Mouse (Mus musculus): ENCODE results near the gene Herc2. TPM values are rescaled to one million over a fixed set of nuclear protein-coding genes. Genes with fewer than 3 reads are reported as not detected.

Herc2 gene
- polyA plus RNA-seq, 1 experiment, result 39.8 TPM

DNA sequence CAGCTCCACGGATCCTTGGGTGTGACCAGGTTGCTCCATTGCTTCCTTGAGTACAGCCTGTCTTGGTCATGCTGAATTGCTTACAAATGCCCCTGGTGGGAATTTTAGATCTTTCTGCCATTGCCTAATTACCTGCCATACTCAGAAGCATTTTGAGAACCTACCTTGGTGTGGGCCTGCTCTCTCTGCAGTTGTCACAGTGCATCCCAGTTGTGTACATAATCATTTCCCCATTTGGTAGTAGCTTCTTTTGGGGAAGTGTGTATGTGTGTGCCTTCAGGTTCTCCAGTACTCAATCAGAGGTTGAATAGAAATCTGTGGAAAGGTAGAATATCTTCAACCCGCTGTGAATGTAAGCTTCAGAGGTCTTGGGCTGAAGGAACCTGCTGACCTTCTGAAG lies 153.3 kb downstream of the Herc2 start:
- no peak for DNase-seq (ENCODE audit: low read depth)

DNA sequence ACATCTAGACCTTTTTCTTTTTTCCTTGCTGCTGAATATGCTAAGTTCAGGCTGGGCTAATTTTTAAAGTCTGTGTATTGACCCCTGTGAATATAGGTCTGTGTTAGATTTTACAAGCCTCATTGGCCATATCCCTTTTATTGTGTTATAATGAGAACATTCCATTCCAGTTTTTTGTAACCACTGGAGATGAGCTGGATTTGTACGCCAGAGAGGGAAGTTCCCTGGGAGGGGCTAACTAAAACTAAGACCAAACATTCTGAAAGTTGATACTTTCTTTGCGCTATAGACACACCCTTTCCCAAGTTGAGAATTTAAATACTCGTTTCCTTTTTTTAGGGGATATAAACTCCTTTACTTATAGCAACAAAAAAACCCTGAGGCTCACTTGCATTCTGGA lies 154.9 kb downstream of the Herc2 start:
- DNase-seq (ENCODE audit: low read depth), result peak; percentile 2
- TF ChIP-seq CTCF (IDR thresholded peaks at IDR 0.05; ENCODE audit: borderline replicate concordance, extremely low read depth, insufficient read depth, insufficient read length) (no peak), POLR2A (IDR thresholded peaks at IDR 0.05; ENCODE audit: borderline replicate concordance, extremely low read depth, insufficient read depth, insufficient read length, poor library complexity, severe bottlenecking) (no peak)

More for the DNA sequence above, 153.3 kb downstream of the Herc2 start:
- no peak for TF ChIP-seq POLR2A (IDR thresholded peaks at IDR 0.05; ENCODE audit: borderline replicate concordance, extremely low read depth, insufficient read depth, insufficient read length, poor library complexity, severe bottlenecking)
- TF ChIP-seq CTCF (IDR thresholded peaks at IDR 0.05; ENCODE audit: borderline replicate concordance, extremely low read depth, insufficient read depth, insufficient read length), result no peak

DNA sequence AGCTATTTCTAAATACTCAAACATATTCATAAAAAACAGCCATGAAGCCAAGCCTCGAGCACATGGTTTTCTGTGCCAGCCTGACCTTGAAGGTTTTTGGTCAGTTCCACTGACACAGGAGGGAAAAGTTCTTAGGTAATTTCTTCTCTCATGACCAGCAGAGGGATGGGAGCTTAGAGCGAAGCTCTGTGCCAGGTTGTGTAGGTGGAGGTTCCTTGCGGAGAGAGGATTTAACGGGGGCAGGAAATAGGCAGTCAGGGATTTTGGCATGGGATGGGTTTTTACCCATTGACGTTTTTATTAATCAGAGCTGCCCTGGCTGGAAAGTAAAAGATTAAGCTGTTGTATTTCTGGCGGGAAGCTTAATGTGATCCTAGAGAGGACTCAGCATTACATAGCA lies 170.8 kb downstream of the Herc2 start:
- no peak for TF ChIP-seq POLR2A (IDR thresholded peaks at IDR 0.05; ENCODE audit: borderline replicate concordance, extremely low read depth, insufficient read depth, insufficient read length, poor library complexity, severe bottlenecking)
- TF ChIP-seq CTCF (IDR thresholded peaks at IDR 0.05; ENCODE audit: borderline replicate concordance, extremely low read depth, insufficient read depth, insufficient read length), result no peak
- DNase-seq (ENCODE audit: low read depth), result no peak

DNA sequence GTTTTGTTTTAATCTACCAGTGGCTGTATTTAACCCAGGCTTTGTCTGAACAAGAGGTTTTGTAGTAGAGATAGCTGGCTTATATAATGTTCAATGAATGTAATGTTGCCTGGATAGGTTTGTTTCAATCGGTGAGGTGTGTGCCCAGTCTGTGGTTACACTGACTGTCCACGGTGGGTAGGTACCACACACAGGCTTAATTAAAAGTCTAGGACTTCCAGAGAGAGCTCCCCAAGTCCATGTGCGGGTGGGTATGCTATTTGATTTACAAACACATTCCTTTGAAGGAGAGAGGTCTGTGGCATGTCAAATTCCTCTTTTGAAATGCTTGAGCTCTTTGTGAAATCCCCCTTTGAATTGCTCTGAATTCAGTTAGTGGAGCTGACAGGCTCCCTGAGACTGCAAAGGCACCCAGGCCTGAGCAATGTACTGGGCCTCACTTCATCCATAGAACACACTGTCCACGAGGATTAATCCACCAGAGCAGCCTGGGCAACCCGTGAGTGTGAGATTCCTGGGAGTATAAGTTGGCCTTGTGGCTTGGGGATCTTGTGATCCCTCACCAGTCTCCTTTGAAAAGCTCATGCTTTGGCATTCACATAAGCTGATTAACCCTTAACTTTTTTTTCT lies 185.9 kb downstream of the Herc2 start:
- DNase-seq (ENCODE audit: low read depth), result peak; percentile 51
- TF ChIP-seq POLR2A (IDR thresholded peaks at IDR 0.05; ENCODE audit: borderline replicate concordance, extremely low read depth, insufficient read depth, insufficient read length, poor library complexity, severe bottlenecking) (no peak), CTCF (IDR thresholded peaks at IDR 0.05; ENCODE audit: borderline replicate concordance, extremely low read depth, insufficient read depth, insufficient read length) (no peak)

DNA sequence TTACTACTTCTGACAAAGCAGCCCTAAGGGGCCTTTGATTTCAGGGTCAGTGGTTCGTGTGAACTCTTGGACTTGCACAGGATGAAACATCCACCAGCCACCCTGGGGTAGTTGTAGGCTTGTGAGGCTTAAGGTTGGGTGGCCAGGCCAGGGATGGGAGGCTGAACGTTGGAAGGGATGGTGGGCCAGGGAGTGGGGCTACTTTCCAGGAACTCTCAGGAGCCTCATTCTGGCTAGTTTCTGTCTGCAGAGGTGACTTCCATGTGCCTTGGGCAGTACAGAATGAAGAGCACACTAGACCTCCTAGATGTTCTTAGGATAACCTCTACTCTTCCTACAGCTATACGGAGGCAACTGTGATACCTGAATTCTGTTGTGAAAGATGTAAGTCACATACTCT lies 186.6 kb downstream of the Herc2 start:
- DNase-seq (ENCODE audit: low read depth), result no peak
- no peak for TF ChIP-seq POLR2A (IDR thresholded peaks at IDR 0.05; ENCODE audit: borderline replicate concordance, extremely low read depth, insufficient read depth, insufficient read length, poor library complexity, severe bottlenecking)
- no peak for TF ChIP-seq CTCF (IDR thresholded peaks at IDR 0.05; ENCODE audit: borderline replicate concordance, extremely low read depth, insufficient read depth, insufficient read length)

DNA sequence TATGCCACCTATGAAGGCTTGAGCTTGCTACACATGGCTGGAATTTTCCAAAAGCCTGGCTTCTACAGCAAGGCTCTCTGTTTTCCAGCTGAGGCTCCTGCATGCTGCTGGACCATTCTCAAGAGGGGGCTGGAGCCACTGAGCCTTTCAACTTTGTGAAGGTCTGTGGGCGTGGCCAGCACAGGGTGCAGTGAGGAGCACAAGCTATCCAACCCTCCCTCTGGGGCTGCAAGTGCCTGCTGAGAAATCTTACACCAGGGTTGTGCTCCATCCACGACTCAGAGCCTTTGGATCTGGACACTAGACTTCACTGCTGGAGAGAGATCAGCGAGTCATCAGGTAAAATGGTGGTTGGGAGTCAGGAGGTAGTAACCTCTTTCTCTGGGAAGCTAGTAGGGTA lies 189.5 kb downstream of the Herc2 start, which contains the start of gene Oca2:
Oca2 (plus strand) TSS at position 218 of the 400 bp plus-strand sequence.
- DNase-seq (ENCODE audit: low read depth), result no peak
- no peak for TF ChIP-seq POLR2A (IDR thresholded peaks at IDR 0.05; ENCODE audit: borderline replicate concordance, extremely low read depth, insufficient read depth, insufficient read length, poor library complexity, severe bottlenecking)
- no peak for TF ChIP-seq CTCF (IDR thresholded peaks at IDR 0.05; ENCODE audit: borderline replicate concordance, extremely low read depth, insufficient read depth, insufficient read length)

DNA sequence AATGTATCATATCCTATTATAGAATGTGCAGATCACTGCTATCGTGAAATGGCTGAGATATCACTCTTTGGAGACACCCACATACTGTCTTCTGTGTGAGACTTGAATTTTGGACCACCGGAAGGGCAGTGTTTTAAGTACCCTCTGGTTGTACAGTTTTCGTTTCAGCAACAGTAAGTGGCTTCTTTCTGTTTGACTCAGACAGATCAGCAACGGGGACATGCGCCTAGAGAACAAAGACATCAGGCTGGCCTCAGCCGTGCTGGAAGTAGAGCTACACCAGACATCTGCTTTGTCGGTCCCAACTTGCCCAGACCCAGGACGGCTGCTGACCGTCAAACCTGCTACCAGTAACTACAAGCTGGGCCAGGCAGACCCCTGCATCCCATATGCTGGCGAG lies 204.6 kb downstream of the Herc2 start:
- TF ChIP-seq CTCF (IDR thresholded peaks at IDR 0.05; ENCODE audit: borderline replicate concordance, extremely low read depth, insufficient read depth, insufficient read length) (no peak), POLR2A (IDR thresholded peaks at IDR 0.05; ENCODE audit: borderline replicate concordance, extremely low read depth, insufficient read depth, insufficient read length, poor library complexity, severe bottlenecking) (no peak)
- no peak for DNase-seq (ENCODE audit: low read depth)

DNA sequence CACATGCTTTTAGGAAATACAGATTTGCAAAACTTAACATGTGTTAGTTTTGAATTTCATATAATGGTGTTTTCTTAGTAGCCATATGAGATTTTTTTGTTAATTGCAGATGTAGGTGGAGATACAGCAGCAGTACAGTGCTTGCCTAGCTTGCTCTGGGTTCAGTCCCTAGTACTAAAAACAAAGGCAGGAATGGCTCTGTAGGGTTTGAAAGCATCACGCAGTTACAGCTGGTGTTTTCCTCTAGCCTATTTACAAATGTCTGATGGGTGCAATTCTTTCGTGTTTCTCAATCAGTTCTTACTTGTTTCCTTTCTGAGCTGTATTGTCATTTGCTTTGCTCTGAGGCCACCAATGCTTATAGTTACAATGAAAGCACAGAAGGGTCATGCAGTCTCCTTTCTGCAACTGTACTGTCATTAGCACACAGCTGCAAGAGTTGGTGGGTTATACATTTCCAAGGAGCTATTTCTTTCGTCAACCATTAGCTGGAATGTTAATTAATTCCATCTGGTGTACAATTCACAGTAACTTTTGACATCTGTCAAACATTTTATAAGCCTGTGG lies 208.0 kb downstream of the Herc2 start:
- DNase-seq (ENCODE audit: low read depth), result peak; percentile 70
- TF ChIP-seq CTCF (IDR thresholded peaks at IDR 0.05; ENCODE audit: borderline replicate concordance, extremely low read depth, insufficient read depth, insufficient read length), result no peak
- no peak for TF ChIP-seq POLR2A (IDR thresholded peaks at IDR 0.05; ENCODE audit: borderline replicate concordance, extremely low read depth, insufficient read depth, insufficient read length, poor library complexity, severe bottlenecking)

DNA sequence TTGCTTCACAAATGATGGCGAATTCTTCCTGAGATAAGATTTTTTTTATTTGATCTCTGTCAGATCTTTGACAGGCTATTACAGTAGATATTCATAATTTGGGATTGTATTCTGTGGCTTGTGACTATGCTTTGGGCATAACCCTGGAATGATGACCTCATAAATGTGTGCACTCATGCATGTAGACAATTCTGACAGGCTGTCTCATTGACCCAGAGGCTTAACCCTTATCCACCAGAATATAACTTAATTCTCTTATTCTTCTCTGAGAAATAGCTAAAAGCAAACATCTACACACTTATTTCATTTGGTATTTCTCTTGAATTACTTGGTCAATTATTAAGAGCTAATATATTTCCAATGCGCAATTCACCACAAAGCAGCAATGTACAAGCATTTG lies 227.5 kb downstream of the Herc2 start:
- DNase-seq (ENCODE audit: low read depth), result no peak
- TF ChIP-seq CTCF (IDR thresholded peaks at IDR 0.05; ENCODE audit: borderline replicate concordance, extremely low read depth, insufficient read depth, insufficient read length) (no peak), POLR2A (IDR thresholded peaks at IDR 0.05; ENCODE audit: borderline replicate concordance, extremely low read depth, insufficient read depth, insufficient read length, poor library complexity, severe bottlenecking) (no peak)

Other genes starting within 250 kb of the Herc2 start
- gene Cyfip1, start 208.5 kb upstream of the Herc2 start, polyA plus RNA-seq (2012; rRNA removed), result 38.3 and 39.6 TPM in 2 replicates
- 24.2 and 28.3 TPM in 2 replicates for gene Nipa2, start 87.7 kb upstream of the Herc2 start, polyA plus RNA-seq (2012; rRNA removed)
- gene Nipa1, start 30.2 kb upstream of the Herc2 start, polyA plus RNA-seq (2012; rRNA removed), result 18.4 and 21.6 TPM in 2 replicates
- gene Oca2, start 189.6 kb downstream of the Herc2 start, polyA plus RNA-seq (2012; rRNA removed), result 0.43 and 0.67 TPM in 2 replicates

Measured in brain, embryonic 14.5 days (tissue).